Mouse (Mus musculus) midbrain, postnatal 0 days (tissue): ENCODE measurements around the gene 3110009E18Rik. TPM values are rescaled to one million over a fixed set of nuclear protein-coding genes. Genes with fewer than 3 reads are reported as not detected.
"Not testable (repeated sequence)": the region's sequence is repeated elsewhere in the genome, so short reads cannot be mapped to it uniquely, and the experiment has no call there.

Experiments used
- ATAC-seq: fragments of 200-750 bp; cut with Nextera tagmentation; 2 replicates; pipeline ENCODE4 v1.8.0; 2017; ENCODE audit warnings: moderate number of reproducible peaks, mild to moderate bottlenecking, moderate TSS enrichment, moderate library complexity; ENCODE audit not compliant: low FRiP score
- DNase-seq: peaks from one replicate; pipeline ENCODE4 v3.0.0-alpha.2; 2015; ENCODE audit warnings: low spot score
- H3K27ac ChIP-seq: fragments of 300-500 bp; sonication (generic); 2 replicates; pipeline ENCODE4 v1.5.1; 2014; ENCODE audit warnings: low read depth, mild to moderate bottlenecking, low read length, mixed read lengths
- H3K27me3 ChIP-seq: fragments of 300-500 bp; sonication (generic); 2 replicates; pipeline ENCODE4 v1.6.1; 2014; ENCODE audit warnings: low read length, control low read depth, mixed read lengths; ENCODE audit not compliant: insufficient read depth
- H3K36me3 ChIP-seq: fragments of 300-500 bp; sonication (generic); 2 replicates; pipeline ENCODE4 v1.6.1; 2014; ENCODE audit warnings: low read length, control low read depth, mixed read lengths; ENCODE audit not compliant: insufficient read depth
- H3K4me1 ChIP-seq: fragments of 300-500 bp; sonication (generic); 2 replicates; pipeline ENCODE4 v1.6.1; 2014; ENCODE audit warnings: mild to moderate bottlenecking, control low read depth, antibody characterized with exemption, low read length, mixed read lengths; ENCODE audit not compliant: insufficient read depth
- H3K4me2 ChIP-seq: fragments of 300-500 bp; sonication (generic); 2 replicates; pipeline ENCODE4 v1.6.1; 2014; ENCODE audit warnings: low read depth, mild to moderate bottlenecking, low read length, mixed read lengths; ENCODE audit not compliant: poor library complexity, severe bottlenecking
- H3K4me3 ChIP-seq: fragments of 300-500 bp; sonication (generic); 2 replicates; pipeline ENCODE4 v1.5.1; 2014; ENCODE audit warnings: low read depth, mild to moderate bottlenecking, low read length, moderate library complexity
- H3K9ac ChIP-seq: fragments of 300-500 bp; sonication (generic); replicated peaks from 2 replicates; pipeline ENCODE4 v1.6.1; 2014; ENCODE audit warnings: mild to moderate bottlenecking, low read length, moderate library complexity, mixed read lengths; ENCODE audit not compliant: poor library complexity, severe bottlenecking
- H3K9me3 ChIP-seq: fragments of 300-500 bp; sonication (generic); 2 replicates; pipeline ENCODE4 v1.6.1; 2016; ENCODE audit warnings: low read length, control low read depth
- CTCF ChIP-seq: IDR thresholded peaks from 2 replicates; pipeline ENCODE4 v1.5.1; 2016; ENCODE audit warnings: antibody characterized with exemption, mild to moderate bottlenecking
- WGBS: fragments of 180-500 bp; shearing (Covaris S2); extraction: QIAGEN DNeasy Blood & Tissue Kit; methylation state at CpG from one replicate; pipeline ENCODE4 v1.1.7; 2014; 5-methylcytosine and 5-hydroxymethylcytosine counted together
- polyA plus RNA-seq: library from polyadenylated mRNA; unstranded; fragments of >200 nt; fragmentation: Nextera tagmentation; extraction: Ambion mirVana; gene quantifications from 2 replicates; pipeline ENCODE4 v1.2.1, GENCODE M21; 2015
- total RNA-seq: library from RNA; depleted of rRNA; stranded (reverse); fragments of >200 nt; gene quantifications from 2 replicates; pipeline ENCODE4 v1.2.3, GENCODE M21; 2014

Gene 3110009E18Rik
- total and polyA plus RNA-seq, 2 experiments from 2014 or later: 0.77 to 11.4 TPM

- H3K27me3 ChIP-seq: no peaks in the 10 kb centered on the region
- 42% methylated on average over 13 of the region's 13 CpGs for WGBS
- no peaks in the 10 kb centered on the region for H3K4me1 ChIP-seq
- no peak overlapping the region for H3K27ac ChIP-seq
- no peak overlapping the region for H3K9ac ChIP-seq
- no peak overlapping the region for H3K4me3 ChIP-seq
- ATAC-seq (no peak), DNase-seq (no peak)
- no peaks in the 10 kb centered on the region for H3K36me3 ChIP-seq
- no peak overlapping the region for H3K4me2 ChIP-seq
- no peaks in the 10 kb centered on the region for H3K9me3 ChIP-seq
- no peak for TF ChIP-seq CTCF
Measured at GRCm38 (mm10) chr1:120086644-120087043, 34.3 kb upstream of the 3110009E18Rik start.

- no peak for DNase-seq
- TF ChIP-seq CTCF: no peak
- Histone ChIP-seq H3K9ac (no peak overlapping the region), H3K9me3 (peaks cover 3% of the 10 kb centered on the region; the same call in 1 of the 2 replicates), H3K4me1 (no peaks in the 10 kb centered on the region), H3K36me3 (no peaks in the 10 kb centered on the region), H3K27me3 (no peaks in the 10 kb centered on the region), H3K4me3 (no peak overlapping the region), H3K27ac (no peak overlapping the region), H3K4me2 (no peak overlapping the region)
- 23% methylated on average over 4 of the region's 5 CpGs for WGBS
- ATAC-seq: no peak
Measured at GRCm38 (mm10) chr1:120089180-120089579, 31.8 kb upstream of the 3110009E18Rik start.

- H3K4me3 ChIP-seq: no peak overlapping the region
- DNase-seq: no peak
- 87% methylated on average over 8 of the region's 8 CpGs for WGBS
- no peak for ATAC-seq
- no peaks in the 10 kb centered on the region for H3K27me3 ChIP-seq
- H3K9me3 ChIP-seq: peaks cover 3% of the 10 kb centered on the region; the same call in 1 of the 2 replicates
- H3K27ac ChIP-seq: no peak overlapping the region
- TF ChIP-seq CTCF: no peak
- no peak overlapping the region for H3K9ac ChIP-seq
- H3K36me3 ChIP-seq: no peaks in the 10 kb centered on the region
- no peaks in the 10 kb centered on the region for H3K4me1 ChIP-seq
- no peak overlapping the region for H3K4me2 ChIP-seq
Measured at GRCm38 (mm10) chr1:120090880-120091570, 30.0 kb upstream of the 3110009E18Rik start.

- H3K27ac ChIP-seq, H3K4me1 ChIP-seq, H3K27me3 ChIP-seq, H3K36me3 ChIP-seq, H3K9ac ChIP-seq, ATAC-seq, H3K4me3 ChIP-seq, H3K4me2 ChIP-seq, H3K9me3 ChIP-seq: not testable (repeated sequence)
- TF ChIP-seq CTCF: peak; percentile 79
- DNase-seq: peak; percentile 84
- WGBS: 56% methylated on average over 11 of the region's 14 CpGs
Measured at GRCm38 (mm10) chr1:120093482-120094134, 27.4 kb upstream of the 3110009E18Rik start.

GRCm38 (mm10) chr1:120094920-120095319 is 26.1 kb upstream of the 3110009E18Rik start:
- H3K9me3 ChIP-seq: peaks cover 3% of the 10 kb centered on the region; the same call in 1 of the 2 replicates
- DNase-seq (no peak), ATAC-seq (no peak)
- H3K36me3 ChIP-seq: no peaks in the 10 kb centered on the region
- TF ChIP-seq CTCF: no peak
- H3K27ac ChIP-seq: no peak overlapping the region
- 52% methylated on average over 3 of the region's 3 CpGs for WGBS
- no peak overlapping the region for H3K4me2 ChIP-seq
- H3K9ac ChIP-seq: no peak overlapping the region
- H3K4me1 ChIP-seq: no peaks in the 10 kb centered on the region
- no peak overlapping the region for H3K4me3 ChIP-seq
- H3K27me3 ChIP-seq: no peaks in the 10 kb centered on the region

GRCm38 (mm10) chr1:120098327-120098726 is 22.7 kb upstream of the 3110009E18Rik start:
- no peak overlapping the region for H3K9ac ChIP-seq
- no peaks in the 10 kb centered on the region for H3K36me3 ChIP-seq
- DNase-seq (peak; percentile 61), ATAC-seq (no peak)
- WGBS: 10% methylated on average over 7 of the region's 7 CpGs
- peak; percentile 73 for TF ChIP-seq CTCF
- no peaks in the 10 kb centered on the region for H3K4me1 ChIP-seq
- H3K4me3 ChIP-seq: no peak overlapping the region
- no peak overlapping the region for H3K27ac ChIP-seq
- no peak overlapping the region for H3K4me2 ChIP-seq
- H3K27me3 ChIP-seq: no peaks in the 10 kb centered on the region
- H3K9me3 ChIP-seq: no peaks in the 10 kb centered on the region; the same call in 1 of the 2 replicates
